Comparison of ENCODE assay signal across 17 mouse cellular contexts in genomic region chr4:124526362-124526761, GRCm38 (mm10).
DNase-seq lines count a peak whose midpoint lies in the region; ATAC-seq and TF ChIP-seq lines count a peak whose summit lies in the region.
"Had no signal": no experiment of that assay in that cellular context is flagged by ENCODE, and none has a peak within 500 bp of the region (broad histone marks: within the 10 kb centered on the region; RNA-seq: fewer than 3 reads in every experiment).

No protein-coding gene starts in this region.

- ATAC-seq in midbrain, embryonic 11.5 days (ENCODE audit: low FRiP score): no peak
- ATAC-seq in midbrain, embryonic 16.5 days: no peak
- ATAC-seq in limb, embryonic 14.5 days (ENCODE audit: low FRiP score, low read depth): no peak
- ATAC-seq in forebrain, embryonic 16.5 days: no peak

- H3K4me3 ChIP-seq in midbrain, embryonic 11.5 days (ENCODE audit: low read depth, low read length): no peak overlapping the region
- no peak overlapping the region for H3K4me3 ChIP-seq in midbrain, embryonic 16.5 days (ENCODE audit: low read depth, low read length)
- no peak overlapping the region for H3K4me3 ChIP-seq in limb, embryonic 14.5 days (replicated peaks; ENCODE audit: low read length)
- no peak overlapping the region for H3K4me3 ChIP-seq in forebrain, embryonic 16.5 days (replicated peaks; ENCODE audit: low read length)
- H3K4me3 ChIP-seq: forebrain, embryonic 10.5 days; hindbrain, embryonic 15.5 days; left cerebral cortex, adult 2 months; limb, embryonic 15.5 days; neural tube, embryonic 12.5 days had no signal

- H3K9ac ChIP-seq in midbrain, embryonic 11.5 days (ENCODE audit: low read length): no peak overlapping the region
- no peak overlapping the region for H3K9ac ChIP-seq in midbrain, embryonic 16.5 days (ENCODE audit: low read depth, low read length)
- no peak overlapping the region for H3K9ac ChIP-seq in limb, embryonic 14.5 days (ENCODE audit: low read depth, low read length, severe bottlenecking)
- H3K9ac ChIP-seq in forebrain, embryonic 16.5 days (replicated peaks; ENCODE audit: low read depth, low read length): no peak overlapping the region
- H3K9ac ChIP-seq: hindbrain, embryonic 15.5 days; limb, embryonic 15.5 days; neural tube, embryonic 12.5 days had no signal

- H3K27ac ChIP-seq in midbrain, embryonic 11.5 days (ENCODE audit: low read depth, low read length): no peak overlapping the region
- H3K27ac ChIP-seq in midbrain, embryonic 16.5 days (ENCODE audit: low read length): no peak overlapping the region
- H3K27ac ChIP-seq in limb, embryonic 14.5 days (replicated peaks; ENCODE audit: low read depth, low read length): no peak overlapping the region
- no peak overlapping the region for H3K27ac ChIP-seq in forebrain, embryonic 16.5 days (ENCODE audit: low read length)
- H3K27ac ChIP-seq: forebrain, embryonic 10.5 days; hindbrain, embryonic 15.5 days; left cerebral cortex, adult 2 months; limb, embryonic 15.5 days; neural tube, embryonic 12.5 days had no signal

- intact Hi-C loops in heart, postnatal 14 days (cut with DNase I): no loop called here
- intact Hi-C loops in heart, postnatal 25 days (cut with DNase I): no loop called here

- no peak for TF ChIP-seq POLR2A in limb, embryonic 14.5 days (IDR thresholded peaks at IDR 0.05; ENCODE audit: borderline replicate concordance, extremely low read depth, insufficient read depth, insufficient read length)

- H3K36me3 ChIP-seq in midbrain, embryonic 11.5 days (ENCODE audit: control insufficient read depth, insufficient read depth, low read length): no peaks in the 10 kb centered on the region
- H3K36me3 ChIP-seq in midbrain, embryonic 16.5 days (ENCODE audit: control insufficient read depth, insufficient read depth, low read length): no peaks in the 10 kb centered on the region
- no peaks in the 10 kb centered on the region for H3K36me3 ChIP-seq in limb, embryonic 14.5 days (ENCODE audit: control insufficient read depth, insufficient read depth, low read length)
- no peaks in the 10 kb centered on the region for H3K36me3 ChIP-seq in forebrain, embryonic 16.5 days (ENCODE audit: control insufficient read depth, insufficient read depth)
- H3K36me3 ChIP-seq: forebrain, embryonic 10.5 days; hindbrain, embryonic 15.5 days; limb, embryonic 15.5 days; neural tube, embryonic 12.5 days had no signal

- no peaks in the 10 kb centered on the region for H3K9me3 ChIP-seq in midbrain, embryonic 11.5 days (ENCODE audit: control insufficient read depth, low read length)
- no peaks in the 10 kb centered on the region for H3K9me3 ChIP-seq in midbrain, embryonic 16.5 days (replicated peaks; ENCODE audit: control insufficient read depth, low read length, poor library complexity, severe bottlenecking)
- H3K9me3 ChIP-seq in limb, embryonic 14.5 days (ENCODE audit: control insufficient read depth, low read length): no peaks in the 10 kb centered on the region
- no peaks in the 10 kb centered on the region for H3K9me3 ChIP-seq in forebrain, embryonic 16.5 days (ENCODE audit: control insufficient read depth, low read length)
- H3K9me3 ChIP-seq: forebrain, embryonic 10.5 days; hindbrain, embryonic 15.5 days; limb, embryonic 15.5 days; neural tube, embryonic 12.5 days had no signal

- peak; percentile 15 to 23 for DNase-seq in heart, postnatal 14 days
- no peak for DNase-seq in heart, postnatal 25 days (ENCODE audit: low spot score)
- peak; percentile 85 for DNase-seq in midbrain, embryonic 11.5 days (ENCODE audit: low spot score, missing footprints)
- peak; percentile 43 for DNase-seq in limb, embryonic 14.5 days (ENCODE audit: low spot score)
- DNase-seq in MN1 (ENCODE audit: low spot score): no peak
- DNase-seq: B cell, adult 2 months; cerebellum, adult 11-12 months; gastrocnemius, postnatal 36 days; right cerebral cortex, postnatal 25 days; thymus, postnatal 36 days had no signal

- no peak overlapping the region for H3K4me2 ChIP-seq in midbrain, embryonic 11.5 days
- no peak overlapping the region for H3K4me2 ChIP-seq in midbrain, embryonic 16.5 days (ENCODE audit: low read length)
- H3K4me2 ChIP-seq in limb, embryonic 14.5 days (replicated peaks; ENCODE audit: low read depth, low read length, severe bottlenecking): no peak overlapping the region
- H3K4me2 ChIP-seq in forebrain, embryonic 16.5 days (ENCODE audit: low read length): no peak overlapping the region
- H3K4me2 ChIP-seq: hindbrain, embryonic 15.5 days; limb, embryonic 15.5 days; neural tube, embryonic 12.5 days had no signal

- peaks cover 3% of the 10 kb centered on the region for H3K27me3 ChIP-seq in midbrain, embryonic 11.5 days (ENCODE audit: control insufficient read depth, insufficient read depth, low read length)
- peaks cover 3% of the 10 kb centered on the region; the same call in 1 of the 2 replicates for H3K27me3 ChIP-seq in midbrain, embryonic 16.5 days (ENCODE audit: control insufficient read depth, insufficient read depth, low read depth, low read length)
- H3K27me3 ChIP-seq in limb, embryonic 14.5 days (ENCODE audit: control insufficient read depth, insufficient read depth, low read length): peaks cover 8% of the 10 kb centered on the region; the same call in 1 of the 2 replicates
- H3K27me3 ChIP-seq in forebrain, embryonic 16.5 days (replicated peaks; ENCODE audit: control insufficient read depth, insufficient read depth, low read length): no peaks in the 10 kb centered on the region
- H3K27me3 ChIP-seq: neural tube, embryonic 12.5 days had no signal

- WGBS in midbrain, embryonic 11.5 days: 53% methylated on average over 9 of the region's 9 CpGs
- WGBS in midbrain, embryonic 16.5 days: 23% methylated on average over 9 of the region's 9 CpGs
- WGBS in limb, embryonic 14.5 days: 10% methylated on average over 9 of the region's 9 CpGs
- 56% methylated on average over 9 of the region's 9 CpGs for WGBS in forebrain, embryonic 16.5 days

- peaks cover 18% of the 10 kb centered on the region for H3K4me1 ChIP-seq in midbrain, embryonic 11.5 days (ENCODE audit: control insufficient read depth, insufficient read depth, low read length)
- H3K4me1 ChIP-seq in midbrain, embryonic 16.5 days (ENCODE audit: control insufficient read depth, insufficient read depth, low read length): peaks cover 10% of the 10 kb centered on the region
- peaks cover 13% of the 10 kb centered on the region for H3K4me1 ChIP-seq in limb, embryonic 14.5 days (ENCODE audit: control insufficient read depth, insufficient read depth, low read length)
- H3K4me1 ChIP-seq in forebrain, embryonic 16.5 days (replicated peaks; ENCODE audit: control insufficient read depth, insufficient read depth, low read length): no peaks in the 10 kb centered on the region; the same call in 1 of the 2 replicates

Comparison
In these comparisons a context has a peak if more than half of its experiments do, and no peak if none do; other contexts are left out.
1. DNase-seq: peak in heart, postnatal 14 days (2 of 2), midbrain, embryonic 11.5 days (single experiment) and limb, embryonic 14.5 days (single experiment); none in heart, postnatal 25 days (single experiment) and MN1 (single experiment).